8 mouse cellular contexts compared by ENCODE assay signal in the genomic region with DNA sequence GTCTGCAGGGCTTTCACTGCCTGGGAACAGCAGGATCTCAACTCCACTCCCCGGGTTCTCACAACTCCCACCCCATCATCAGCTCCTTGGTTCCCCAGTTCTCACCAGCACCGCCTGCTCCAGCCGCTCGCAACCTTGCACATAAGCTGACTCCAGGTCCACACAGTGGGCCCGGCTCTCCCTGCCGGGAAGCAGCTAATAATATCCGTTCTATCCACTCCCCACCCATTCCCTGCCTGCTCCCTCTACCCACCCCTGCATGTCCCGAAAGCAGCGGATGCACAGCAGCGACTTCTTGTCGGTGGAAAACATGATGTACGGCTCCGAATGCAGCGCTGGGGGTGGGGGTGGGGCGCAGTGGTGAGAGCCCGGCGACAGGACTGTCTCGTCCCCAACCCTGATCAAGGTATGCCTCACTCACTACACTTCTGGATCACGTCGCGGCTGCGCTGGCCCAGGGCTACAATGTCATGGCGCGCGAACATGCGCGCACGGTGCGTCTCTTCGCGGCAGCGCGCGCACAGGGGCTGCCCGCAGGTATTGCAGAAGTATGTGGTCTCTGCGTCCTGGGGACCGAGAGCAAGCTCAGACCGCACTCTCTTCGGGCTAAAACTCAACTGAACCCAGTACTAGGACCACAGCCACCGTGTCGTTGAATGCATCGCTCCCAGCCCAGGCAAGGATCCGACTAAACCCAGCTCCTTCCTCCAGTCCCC. TPM values are rescaled to one million over a fixed set of nuclear protein-coding genes. Genes with fewer than 3 reads are reported as not detected.
DNase-seq lines count a peak whose midpoint lies in the region; ATAC-seq and TF ChIP-seq lines count a peak whose summit lies in the region.

No protein-coding gene starts in this region.

- DNase-seq in cerebellum, adult 2 months, result no peak
- DNase-seq in cerebellum, adult 9-10 months, result no peak
- DNase-seq in right cerebral cortex, adult 2 months (ENCODE audit: low spot score in 2 of 2), result peak; percentile 41 to 50
- DNase-seq in right cerebral cortex, postnatal 10 days (ENCODE audit: low spot score in 2 of 2), result no peak
- DNase-seq in cerebellum, adult 9-11 months, result no peak
- no peak for DNase-seq in spleen, adult 18-20 months
- DNase-seq in left cerebral cortex, postnatal 4 days, result no peak

- 4% methylated on average over 43 of the region's 43 CpGs for WGBS in cerebellum, adult 2 months
- WGBS in liver, embryonic 15.5 days (ENCODE audit: insufficient replicate concordance), result 2% methylated on average over 43 of the region's 43 CpGs

- TF ChIP-seq CTCF in cerebellum, adult 2 months (IDR thresholded peaks at IDR 0.05; ENCODE audit: borderline replicate concordance, insufficient read depth, low read depth, low read length), result no peak

- ATAC-seq in liver, embryonic 15.5 days (ENCODE audit: insufficient read depth), result no peak

- intact Hi-C loops in left cerebral cortex, postnatal 4 days (cut with DNase I), result no loop called here

- H3K4me3 ChIP-seq in cerebellum, adult 2 months (replicated peaks; ENCODE audit: insufficient read depth, low read depth, low read length), result peak overlapping the region; percentile 23
- no peak overlapping the region; the same call in 1 of the 2 replicates for H3K4me3 ChIP-seq in liver, embryonic 15.5 days (replicated peaks)

- no peaks in the 10 kb centered on the region; the same call in 1 of the 2 replicates for H3K27me3 ChIP-seq in cerebellum, adult 2 months (ENCODE audit: control insufficient read depth, insufficient read depth, low read length)
- peaks cover 89% of the 10 kb centered on the region for H3K27me3 ChIP-seq in liver, embryonic 15.5 days

- no peaks in the 10 kb centered on the region for H3K36me3 ChIP-seq in liver, embryonic 15.5 days (replicated peaks)

- no peak for TF ChIP-seq POLR2A in cerebellum, adult 2 months (IDR thresholded peaks at IDR 0.05; ENCODE audit: borderline replicate concordance, insufficient read depth, low read length)

- H3K27ac ChIP-seq in cerebellum, adult 2 months (ENCODE audit: insufficient read depth, low read length), result no peak overlapping the region
- H3K27ac ChIP-seq in liver, embryonic 15.5 days (replicated peaks), result no peak overlapping the region

- H3K9me3 ChIP-seq in liver, embryonic 15.5 days (replicated peaks), result no peaks in the 10 kb centered on the region

- H3K9ac ChIP-seq in liver, embryonic 15.5 days, result no peak overlapping the region

- H3K4me1 ChIP-seq in cerebellum, adult 2 months (ENCODE audit: control insufficient read depth, insufficient read depth, low read length), result peaks cover 4% of the 10 kb centered on the region; the same call in 1 of the 2 replicates
- H3K4me1 ChIP-seq in liver, embryonic 15.5 days (replicated peaks), result peaks cover 22% of the 10 kb centered on the region

- H3K4me2 ChIP-seq in liver, embryonic 15.5 days, result peak overlapping the region; percentile 15

RNA-seq across cellular contexts. Expression of a gene that starts 3.1 kb away (rescaled TPM):
- 7.2 and 11.8 TPM in 2 replicates for polyA plus RNA-seq in cerebellum, adult 2 months (2012; rRNA removed)
- polyA plus RNA-seq in liver, embryonic 15.5 days (2015; fragmentation: Nextera tagmentation; extraction: Ambion mirVana), result 0.08 TPM in 1 of 2 replicates, not detected in the other
- 1 to 10 TPM; 3.0 to 3.8 TPM for total RNA-seq in left cerebral cortex, postnatal 4 days (2021)

RNA-seq across cellular contexts. Expression of a gene that starts 9.9 kb away (rescaled TPM):
- polyA plus RNA-seq in cerebellum, adult 2 months (2012; rRNA removed), result 162 and 187 TPM in 2 replicates
- 146 and 201 TPM in 2 replicates for polyA plus RNA-seq in liver, embryonic 15.5 days (2015; fragmentation: Nextera tagmentation; extraction: Ambion mirVana)
- 100 to 1,000 TPM; 335 to 363 TPM for total RNA-seq in left cerebral cortex, postnatal 4 days (2021)

RNA-seq across cellular contexts. Expression of a gene that starts 18.6 kb away (rescaled TPM):
- 160 and 188 TPM in 2 replicates for polyA plus RNA-seq in cerebellum, adult 2 months (2012; rRNA removed)
- 7.6 TPM in 2 replicates for polyA plus RNA-seq in liver, embryonic 15.5 days (2015; fragmentation: Nextera tagmentation; extraction: Ambion mirVana)
- total RNA-seq in left cerebral cortex, postnatal 4 days (2021), result 10 to 100 TPM; 22.8 to 23.4 TPM

RNA-seq across cellular contexts. Expression of a gene that starts 22.8 kb away (rescaled TPM):
- 20.9 and 25.9 TPM in 2 replicates for polyA plus RNA-seq in cerebellum, adult 2 months (2012; rRNA removed)
- 0.03 and 0.16 TPM in 2 replicates for polyA plus RNA-seq in liver, embryonic 15.5 days (2015; fragmentation: Nextera tagmentation; extraction: Ambion mirVana)
- total RNA-seq in left cerebral cortex, postnatal 4 days (2021), result 100 to 1,000 TPM; 185 to 191 TPM

RNA-seq across cellular contexts. Expression of a gene that starts 24.2 kb away (rescaled TPM):
- 55.1 and 62.7 TPM in 2 replicates for polyA plus RNA-seq in cerebellum, adult 2 months (2012; rRNA removed)
- polyA plus RNA-seq in liver, embryonic 15.5 days (2015; fragmentation: Nextera tagmentation; extraction: Ambion mirVana), result not detected in 2 replicates
- under 1 TPM in 1 of 2 experiments, not detected in 1; 0.20 TPM for total RNA-seq in left cerebral cortex, postnatal 4 days (2021)

Comparison
In these comparisons a context has a peak if more than half of its experiments do, and no peak if none do; other contexts are left out.
1. DNase-seq: peak in right cerebral cortex, adult 2 months (2 of 2); none in cerebellum, adult 2 months (0 of 2), cerebellum, adult 9-10 months (single experiment), right cerebral cortex, postnatal 10 days (0 of 2), cerebellum, adult 9-11 months (single experiment), spleen, adult 18-20 months (0 of 2) and left cerebral cortex, postnatal 4 days (single experiment).
2. RNA of a gene that starts 18.6 kb away (polyA plus RNA-seq): 160 to 188 TPM in cerebellum, adult 2 months; 7.6 TPM in liver, embryonic 15.5 days; every median in the first group is over 10 times any median in the second.